Mouse (Mus musculus) urinary bladder, postnatal 36 days (tissue): ENCODE data around the gene Cilp.
A peak's percentile ranks its signal among the peaks of the same experiment; 100 is the strongest.
"Not testable (repeated sequence)": the region's sequence is repeated elsewhere in the genome, so short reads cannot be mapped to it uniquely, and the experiment has no call there.

Experiments
- DNase-seq, 2 experiments: peaks; one replicate each; pipeline ENCODE4 v3.0.0; 2022; ENCODE audit warnings: low spot score in 2 of 2, mixed read lengths in 1 of 2

The Cilp gene

GRCm38 (mm10) chr9:65247502-65248376 lies 17.2 kb upstream of the Cilp start:
- peak in 1 of 2 experiments; percentile 35 for DNase-seq

- peak in 1 of 2 experiments; percentile 21 for DNase-seq
These were observed 16.6 kb upstream of the Cilp start for GRCm38 (mm10) chr9:65248377-65248690.

GRCm38 (mm10) chr9:65252026-65252425 lies 13.0 kb upstream of the Cilp start:
- peak in 1 of 2 experiments; percentile 18 for DNase-seq

- DNase-seq, result peak in 1 of 2 experiments; percentile 34
These were observed 8.9 kb upstream of the Cilp start for GRCm38 (mm10) chr9:65255906-65256600.

GRCm38 (mm10) chr9:65257218-65257910 lies 7.6 kb upstream of the Cilp start:
- no peak for DNase-seq

- DNase-seq, result no peak
These were observed 5.6 kb upstream of the Cilp start for GRCm38 (mm10) chr9:65259366-65259765.

GRCm38 (mm10) chr9:65261591-65262230 lies 3.3 kb upstream of the Cilp start:
- peak in 1 of 2 experiments; percentile 49 for DNase-seq

GRCm38 (mm10) chr9:65262641-65263120 lies 2.3 kb upstream of the Cilp start:
- no peak for DNase-seq

- DNase-seq, result no peak
These were observed 2.9 kb downstream of the Cilp start for GRCm38 (mm10) chr9:65267742-65268515.

- DNase-seq, result no peak
These were observed 8.2 kb downstream of the Cilp start for GRCm38 (mm10) chr9:65273048-65273809.

- DNase-seq, result no peak
These were observed 8.9 kb downstream of the Cilp start for GRCm38 (mm10) chr9:65273873-65274272.

GRCm38 (mm10) chr9:65274851-65275250 lies 9.9 kb downstream of the Cilp start:
- not testable (repeated sequence) for DNase-seq

- no peak for DNase-seq
These were observed 11.0 kb downstream of the Cilp start for GRCm38 (mm10) chr9:65275810-65276530.

- no peak for DNase-seq
These were observed 16.7 kb downstream of the Cilp start for GRCm38 (mm10) chr9:65281536-65282151.

- no peak for DNase-seq
These were observed 18.3 kb downstream of the Cilp start for GRCm38 (mm10) chr9:65283301-65283700.

GRCm38 (mm10) chr9:65288252-65288651 lies 23.3 kb downstream of the Cilp start:
- DNase-seq, result not testable (repeated sequence)

- DNase-seq, result no peak
These were observed 25.0 kb downstream of the Cilp start for GRCm38 (mm10) chr9:65289988-65290387.

- no peak for DNase-seq
These were observed 27.4 kb downstream of the Cilp start for GRCm38 (mm10) chr9:65292421-65292820.

- DNase-seq, result no peak
These were observed 28.1 kb downstream of the Cilp start for GRCm38 (mm10) chr9:65293119-65293518.
